Mouse (Mus musculus) intestine, embryonic 15.5 days (tissue): ENCODE measurements around the gene Rpl10-ps3. TPM values are rescaled to one million over a fixed set of nuclear protein-coding genes. Genes with fewer than 3 reads are reported as not detected.

Source experiments
- ATAC-seq: fragments of 200-750 bp; cut with Nextera tagmentation; 2 replicates; pipeline ENCODE4 v1.8.0; 2017; ENCODE audit warnings: moderate TSS enrichment, moderate library complexity
- H3K27ac ChIP-seq: fragments of 300-500 bp; sonication (generic); 2 replicates; pipeline ENCODE4 v1.5.1; 2015; ENCODE audit warnings: mild to moderate bottlenecking, inconsistent platforms
- H3K27me3 ChIP-seq: fragments of 300-500 bp; sonication (generic); replicated peaks from 2 replicates; pipeline ENCODE4 v1.6.1; 2015; ENCODE audit warnings: inconsistent platforms
- H3K36me3 ChIP-seq: fragments of 300-500 bp; sonication (generic); 2 replicates; pipeline ENCODE4 v1.6.1; 2015; ENCODE audit warnings: inconsistent platforms
- H3K4me1 ChIP-seq: fragments of 300-500 bp; sonication (generic); replicated peaks from 2 replicates; pipeline ENCODE4 v1.6.1; 2015; ENCODE audit warnings: inconsistent platforms
- H3K4me2 ChIP-seq: fragments of 300-500 bp; sonication (generic); replicated peaks from 2 replicates; pipeline ENCODE4 v1.6.1; 2015; ENCODE audit warnings: mild to moderate bottlenecking, inconsistent platforms
- H3K4me3 ChIP-seq: fragments of 300-500 bp; sonication (generic); replicated peaks from 2 replicates; pipeline ENCODE4 v1.5.1; 2015; ENCODE audit warnings: inconsistent platforms
- H3K9ac ChIP-seq: fragments of 300-500 bp; sonication (generic); 2 replicates; pipeline ENCODE4 v1.6.1; 2015; ENCODE audit warnings: inconsistent platforms
- H3K9me3 ChIP-seq: fragments of 300-500 bp; sonication (generic); 2 replicates; pipeline ENCODE4 v1.6.1; 2016; ENCODE audit warnings: inconsistent platforms
- WGBS: fragments of 180-500 bp; shearing (Covaris S2); methylation state at CpG from one replicate; pipeline ENCODE4 v1.1.7; 2015; 5-methylcytosine and 5-hydroxymethylcytosine counted together
- polyA plus RNA-seq: library from polyadenylated mRNA; unstranded; fragments of >200 nt; fragmentation: Nextera tagmentation; extraction: Ambion mirVana; gene quantifications from 2 replicates; pipeline ENCODE4 v1.2.1, GENCODE M21; 2015

Rpl10-ps3 gene
- polyA plus RNA-seq = 292 and 375 TPM in 2 replicates

DNA sequence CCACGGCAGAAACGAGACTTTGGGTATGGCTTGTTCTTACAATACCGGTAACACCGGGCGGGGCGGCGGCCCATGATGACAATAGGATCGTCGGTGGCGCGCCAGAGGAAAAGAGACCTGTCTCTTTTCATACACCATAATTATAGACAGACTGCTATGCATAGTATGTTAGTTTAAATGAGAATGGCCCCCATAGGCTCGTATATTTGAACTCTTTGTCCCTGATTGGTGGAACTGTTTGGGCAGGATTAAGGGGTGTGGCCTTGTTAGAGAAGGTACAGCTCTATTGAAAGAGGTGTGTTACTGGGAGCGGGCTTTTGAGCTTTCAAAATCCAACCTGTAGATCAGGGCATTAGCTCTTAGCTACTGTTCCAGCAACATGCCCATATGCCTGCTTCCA is at the start of gene Rpl10-ps3:
Gene Rpl10-ps3, minus strand, starts transcription at position 101 of the 400 bp plus-strand sequence.
- Histone ChIP-seq H3K27ac (no peak within 1 kb of the TSS), H3K4me2 (no peak within 1 kb of the TSS), H3K4me1 (no peaks in the 10 kb centered on the region), H3K9ac (no peak within 1 kb of the TSS), H3K4me3 (no peak within 1 kb of the TSS), H3K27me3 (no peaks in the 10 kb centered on the region), H3K36me3 (no peaks in the 10 kb centered on the region), H3K9me3 (no peaks in the 10 kb centered on the region)
- no peak for ATAC-seq
- whole genome bisulfite sequencing = 95% methylated on average over 10 of the region's 13 CpGs

DNA sequence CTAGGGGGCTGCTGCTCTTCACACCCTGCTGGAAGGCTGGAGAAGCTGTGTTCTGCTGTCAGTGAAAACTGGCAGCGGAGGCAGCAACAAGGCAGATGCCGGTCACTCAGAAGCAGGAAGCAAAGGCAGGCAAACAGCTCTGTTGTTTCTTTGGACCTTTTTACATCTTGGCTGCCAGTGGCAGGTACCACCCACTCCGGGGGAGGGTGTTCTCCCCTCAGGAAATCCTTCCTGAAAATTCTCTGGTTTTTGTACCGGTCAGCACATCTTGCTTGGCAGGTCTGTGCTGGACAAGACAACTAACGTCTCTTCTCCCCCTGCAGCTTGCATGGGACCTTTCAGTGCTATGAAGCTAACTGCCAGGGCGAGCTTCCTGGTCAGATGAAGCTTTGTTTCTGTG is 30.8 kb upstream of the Rpl10-ps3 start:
- H3K4me1 ChIP-seq = no peaks in the 10 kb centered on the region
- ATAC-seq = no peak
- no peaks in the 10 kb centered on the region for H3K36me3 ChIP-seq
- no peak overlapping the region for H3K4me2 ChIP-seq
- H3K9ac ChIP-seq = no peak overlapping the region
- no peak overlapping the region for H3K27ac ChIP-seq
- no peaks in the 10 kb centered on the region for H3K9me3 ChIP-seq
- 52% methylated on average over 6 of the region's 6 CpGs for WGBS
- H3K4me3 ChIP-seq = no peak overlapping the region
- H3K27me3 ChIP-seq = no peaks in the 10 kb centered on the region

DNA sequence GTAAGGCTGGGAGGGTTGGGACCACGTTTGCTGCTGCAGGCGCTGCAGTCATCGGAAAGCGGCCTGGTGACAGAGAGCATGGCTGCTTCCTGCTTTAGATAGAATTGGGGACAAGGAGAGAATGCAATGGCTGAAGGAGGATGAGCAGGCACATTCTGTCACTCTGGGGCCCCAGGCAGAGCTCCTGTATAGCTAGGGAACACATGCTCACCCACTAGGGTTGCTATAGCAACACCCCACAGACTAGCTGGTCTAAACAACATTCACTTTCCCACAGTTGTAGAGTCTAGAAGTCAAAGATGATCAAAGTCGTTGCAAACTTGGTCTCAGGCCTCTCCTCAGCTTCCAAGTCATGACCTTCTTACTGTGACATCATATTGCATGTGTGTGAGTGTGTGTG is 29.9 kb upstream of the Rpl10-ps3 start:
- Histone ChIP-seq H3K4me3 (no peak overlapping the region), H3K4me1 (no peaks in the 10 kb centered on the region), H3K9ac (no peak overlapping the region), H3K4me2 (no peak overlapping the region), H3K27me3 (no peaks in the 10 kb centered on the region), H3K9me3 (no peaks in the 10 kb centered on the region), H3K27ac (no peak overlapping the region), H3K36me3 (no peaks in the 10 kb centered on the region)
- 71% methylated on average over 5 of the region's 5 CpGs for WGBS
- no peak for ATAC-seq

DNA sequence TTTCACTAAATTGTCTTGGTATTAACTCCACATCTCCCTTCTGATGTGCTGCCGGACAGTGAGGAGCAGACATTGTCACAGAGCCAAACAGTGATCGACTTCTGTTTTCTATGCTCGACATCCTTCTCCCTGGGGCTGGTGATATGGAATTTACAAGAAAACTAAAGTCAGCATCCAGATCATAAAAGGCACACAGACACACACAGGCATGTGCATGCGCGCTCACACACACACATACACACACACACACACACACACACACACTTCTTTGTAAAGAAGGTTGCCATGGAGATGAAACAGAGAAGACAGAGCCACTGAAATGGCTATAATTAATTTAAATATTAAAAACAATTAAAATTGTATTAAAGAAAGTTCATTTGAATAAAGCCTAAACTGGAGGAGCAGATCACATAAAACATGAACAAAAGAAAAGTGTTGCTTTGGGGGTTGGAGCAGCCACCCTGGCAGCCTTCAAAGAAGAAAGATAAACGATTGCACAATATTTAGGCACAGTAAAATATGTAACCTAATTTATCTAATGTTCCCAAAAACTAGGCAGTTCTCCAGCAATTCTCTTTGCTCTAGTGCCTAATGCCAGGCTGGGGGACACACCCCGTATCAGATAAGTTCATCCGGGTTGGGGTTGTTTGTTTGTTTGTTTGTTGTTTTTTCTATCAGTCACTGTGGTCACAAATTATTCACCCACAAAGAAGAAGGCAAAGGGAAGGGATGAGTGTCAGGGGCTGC is 24.0 kb upstream of the Rpl10-ps3 start:
- 80% methylated on average over 8 of the region's 8 CpGs for WGBS
- H3K27me3 ChIP-seq = no peaks in the 10 kb centered on the region
- H3K9me3 ChIP-seq = no peaks in the 10 kb centered on the region
- no peak overlapping the region for H3K9ac ChIP-seq
- no peak for ATAC-seq
- 0 out of 2 replicates have a peak, but pooled peaks cover 2% of the 10 kb centered on the region for H3K4me1 ChIP-seq
- no peak overlapping the region for H3K4me3 ChIP-seq
- H3K27ac ChIP-seq = no peak overlapping the region
- no peak overlapping the region for H3K4me2 ChIP-seq
- no peaks in the 10 kb centered on the region for H3K36me3 ChIP-seq

DNA sequence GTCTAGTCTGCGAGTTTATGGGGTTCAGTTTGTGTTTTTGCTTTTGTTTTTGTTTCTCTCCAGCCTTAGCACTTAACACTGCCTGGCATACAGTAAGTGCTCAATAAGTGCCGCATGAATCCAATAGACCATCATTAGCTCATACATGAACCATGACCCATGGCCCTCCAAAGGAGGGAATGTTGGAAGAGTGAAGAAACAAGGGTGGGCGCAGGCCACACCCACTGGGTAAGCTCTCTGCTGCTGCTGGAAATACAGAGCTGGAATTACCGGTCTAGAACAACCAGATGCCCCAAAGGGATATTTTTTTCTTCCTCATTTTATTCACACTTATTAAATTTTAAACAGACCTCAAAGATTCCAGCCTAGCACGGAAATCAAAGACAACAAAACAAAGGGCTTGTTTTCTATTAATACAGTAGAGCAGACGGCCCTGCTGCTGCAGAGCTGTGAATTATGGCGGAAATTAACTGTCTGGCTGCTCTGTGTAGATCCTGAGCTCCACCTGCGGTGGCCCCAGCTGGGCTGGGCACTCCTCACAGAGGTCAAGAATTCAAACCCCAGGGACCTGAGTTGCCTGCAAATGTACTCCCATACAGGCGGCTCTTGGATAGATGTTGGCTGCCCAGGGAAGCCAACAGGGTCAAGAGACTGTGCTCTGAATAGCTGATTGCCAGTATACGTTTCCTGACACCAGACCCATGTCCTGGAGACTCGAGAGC is 20.5 kb upstream of the Rpl10-ps3 start:
- Histone ChIP-seq H3K27ac (no peak overlapping the region), H3K27me3 (no peaks in the 10 kb centered on the region), H3K9ac (no peak overlapping the region), H3K4me1 (0 out of 2 replicates have a peak, but pooled peaks cover 2% of the 10 kb centered on the region), H3K36me3 (no peaks in the 10 kb centered on the region), H3K4me3 (no peak overlapping the region), H3K9me3 (no peaks in the 10 kb centered on the region), H3K4me2 (no peak overlapping the region)
- WGBS = 49% methylated on average over 11 of the region's 11 CpGs
- ATAC-seq = no peak

DNA sequence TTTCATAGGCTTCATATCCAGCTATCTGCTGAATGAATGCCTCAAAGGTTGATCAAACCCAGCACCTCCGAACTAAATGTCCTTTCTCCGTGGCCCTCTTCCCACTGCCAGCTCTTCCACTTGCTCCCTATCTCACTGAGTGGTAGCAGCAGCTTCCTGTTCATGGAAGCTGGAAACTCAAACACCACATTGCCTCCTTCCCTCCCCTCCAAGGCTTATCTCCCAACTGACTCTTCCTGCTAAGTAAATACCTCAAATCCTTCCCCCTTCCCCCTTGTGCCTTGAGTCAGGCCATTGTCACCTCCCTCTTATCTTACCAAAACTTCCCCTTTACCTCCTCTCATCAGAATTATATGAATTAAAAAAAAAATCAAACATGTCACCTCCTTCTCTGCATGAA is 19.2 kb upstream of the Rpl10-ps3 start:
- Histone ChIP-seq H3K27ac (no peak overlapping the region), H3K9me3 (no peaks in the 10 kb centered on the region), H3K4me2 (no peak overlapping the region), H3K27me3 (no peaks in the 10 kb centered on the region), H3K4me3 (no peak overlapping the region), H3K36me3 (no peaks in the 10 kb centered on the region), H3K4me1 (0 out of 2 replicates have a peak, but pooled peaks cover 2% of the 10 kb centered on the region), H3K9ac (no peak overlapping the region)
- ATAC-seq = no peak
- WGBS = 58% methylated on average over 2 of the region's 2 CpGs

DNA sequence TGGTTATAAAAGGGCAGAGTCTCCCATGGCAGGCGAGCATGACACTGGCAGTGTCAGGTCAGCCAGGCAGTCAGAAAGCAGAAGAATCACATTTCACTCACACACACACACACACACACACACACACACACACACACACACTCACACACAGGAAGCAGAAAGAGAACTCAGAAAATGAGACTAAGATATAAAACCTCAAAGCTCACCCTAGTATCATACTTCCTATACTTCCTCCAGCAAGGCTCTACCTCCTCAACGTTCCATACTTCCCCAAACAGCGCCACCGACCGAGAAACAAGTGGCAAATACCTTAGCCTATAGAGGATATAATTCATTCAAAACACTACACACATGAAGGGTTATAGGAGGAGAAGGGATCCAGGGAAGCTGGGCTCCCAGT is 18.5 kb upstream of the Rpl10-ps3 start:
- H3K36me3 ChIP-seq = no peaks in the 10 kb centered on the region
- H3K27ac ChIP-seq = no peak overlapping the region
- no peak overlapping the region for H3K4me3 ChIP-seq
- 0 out of 2 replicates have a peak, but pooled peaks cover 2% of the 10 kb centered on the region for H3K4me1 ChIP-seq
- no peak for ATAC-seq
- no peaks in the 10 kb centered on the region for H3K27me3 ChIP-seq
- no peak overlapping the region for H3K9ac ChIP-seq
- 77% methylated on average over 5 of the region's 5 CpGs for WGBS
- H3K9me3 ChIP-seq = no peaks in the 10 kb centered on the region
- H3K4me2 ChIP-seq = no peak overlapping the region

DNA sequence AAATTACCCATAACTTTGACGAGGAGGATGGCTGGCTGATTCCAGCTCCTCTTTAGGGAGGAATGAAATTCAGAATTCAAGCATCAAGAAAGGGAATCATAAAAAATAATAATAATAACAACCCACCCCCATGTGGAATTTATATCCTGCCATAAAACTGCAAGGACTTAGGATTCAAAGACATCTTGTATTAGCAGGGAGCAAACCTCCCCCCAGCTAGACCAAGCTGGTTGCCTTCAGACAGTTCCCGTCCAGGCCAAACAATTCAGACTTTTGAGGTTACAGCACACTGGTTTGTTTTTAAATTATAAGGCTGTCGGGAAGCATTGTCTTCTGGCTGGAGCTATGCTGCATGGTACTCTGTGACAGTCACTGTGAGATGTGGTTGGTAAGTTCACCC is 17.8 kb upstream of the Rpl10-ps3 start:
- WGBS = 39% methylated on average over 3 of the region's 3 CpGs
- Histone ChIP-seq H3K36me3 (no peaks in the 10 kb centered on the region), H3K27ac (no peak overlapping the region), H3K4me2 (no peak overlapping the region), H3K9ac (no peak overlapping the region), H3K4me1 (0 out of 2 replicates have a peak, but pooled peaks cover 2% of the 10 kb centered on the region), H3K9me3 (no peaks in the 10 kb centered on the region), H3K4me3 (no peak overlapping the region), H3K27me3 (no peaks in the 10 kb centered on the region)
- ATAC-seq = no peak

DNA sequence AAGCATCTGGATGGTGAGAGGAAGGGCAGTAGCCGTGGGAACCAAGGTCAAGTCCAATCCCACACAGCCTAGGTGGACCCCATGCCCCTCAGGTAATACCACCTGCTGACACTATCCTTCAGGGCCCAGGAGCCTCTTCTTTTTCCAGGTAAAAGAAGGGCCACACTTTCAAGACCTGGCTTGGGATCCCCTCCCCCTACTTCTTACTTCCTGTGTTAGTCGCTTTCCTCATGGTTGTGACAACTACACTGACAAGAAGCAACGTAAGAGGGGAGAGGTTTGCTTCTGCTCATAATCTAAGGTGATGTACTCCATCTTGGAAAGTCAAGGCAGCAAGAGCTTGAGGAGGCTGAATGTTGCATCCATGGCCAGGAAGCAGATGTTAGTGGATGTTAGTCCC is 15.6 kb upstream of the Rpl10-ps3 start:
- Histone ChIP-seq H3K4me2 (no peak overlapping the region), H3K9me3 (no peaks in the 10 kb centered on the region), H3K36me3 (no peaks in the 10 kb centered on the region), H3K27me3 (no peaks in the 10 kb centered on the region), H3K9ac (no peak overlapping the region), H3K4me3 (no peak overlapping the region), H3K4me1 (no peaks in the 10 kb centered on the region), H3K27ac (no peak overlapping the region)
- ATAC-seq = no peak
- WGBS = 64% methylated on average over 3 of the region's 3 CpGs

DNA sequence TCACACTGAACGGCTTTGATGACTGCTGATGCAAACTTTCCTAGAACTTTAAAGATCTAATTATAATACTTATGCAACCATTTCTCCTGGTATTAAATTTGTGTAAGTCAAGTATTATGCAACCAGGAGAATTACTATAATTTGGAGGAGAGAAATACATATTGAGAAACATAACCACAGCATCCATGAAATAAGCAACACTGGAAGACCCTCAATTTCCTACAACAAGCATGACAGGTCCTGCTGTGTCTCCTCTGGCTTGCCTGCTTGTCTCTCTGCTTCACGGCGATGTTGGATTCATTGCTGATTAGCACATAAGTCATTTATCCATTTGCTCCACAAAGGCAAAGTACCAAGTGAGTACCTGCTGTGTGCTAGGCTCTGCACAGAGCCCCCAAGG is 12.6 kb upstream of the Rpl10-ps3 start:
- 73% methylated on average over 3 of the region's 3 CpGs for WGBS
- Histone ChIP-seq H3K27me3 (no peaks in the 10 kb centered on the region), H3K9me3 (no peaks in the 10 kb centered on the region), H3K4me3 (no peak overlapping the region), H3K27ac (no peak overlapping the region), H3K4me2 (no peak overlapping the region), H3K9ac (no peak overlapping the region), H3K4me1 (no peaks in the 10 kb centered on the region), H3K36me3 (no peaks in the 10 kb centered on the region)
- ATAC-seq = no peak

DNA sequence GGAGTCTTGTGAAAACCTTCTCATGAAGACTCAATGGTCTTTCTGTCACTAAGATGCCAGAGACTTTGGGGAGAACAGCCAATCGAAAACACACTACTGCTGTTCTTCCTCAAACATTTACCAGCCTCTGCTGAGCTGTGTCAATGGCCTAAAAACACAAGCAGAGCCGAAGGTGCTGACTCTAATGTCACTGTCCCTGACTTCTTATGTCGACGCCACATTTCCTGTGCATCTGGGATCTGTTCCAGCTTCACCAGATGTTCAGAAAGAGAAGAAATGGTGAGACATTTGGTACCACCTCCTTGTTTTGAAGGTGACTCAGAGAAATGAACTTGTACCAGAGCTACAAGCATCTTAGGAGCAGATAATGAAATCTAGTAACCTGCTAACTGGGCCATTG is 7.0 kb upstream of the Rpl10-ps3 start:
- no peaks in the 10 kb centered on the region for H3K36me3 ChIP-seq
- no peak for ATAC-seq
- 51% methylated on average over 4 of the region's 4 CpGs for WGBS

DNA sequence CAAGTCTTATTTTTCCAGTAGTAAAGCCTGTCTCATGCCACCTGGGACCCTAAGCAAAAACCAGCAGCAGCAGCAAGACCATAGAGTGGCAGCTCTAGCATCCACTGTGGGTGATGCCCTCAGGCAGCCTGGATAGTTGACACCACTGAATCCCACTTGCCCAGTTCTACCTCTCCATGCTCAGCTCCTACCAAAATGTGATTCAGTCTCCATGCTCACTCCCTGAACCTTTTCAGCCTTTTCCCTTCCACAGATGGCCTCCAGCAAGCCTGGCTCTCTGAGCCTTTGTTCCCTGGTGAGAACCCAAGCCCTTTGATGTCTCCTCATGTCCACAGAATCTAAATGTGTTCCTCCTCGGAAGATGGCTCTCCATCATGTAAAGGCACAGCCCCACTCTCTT is 5.8 kb upstream of the Rpl10-ps3 start:
- no peak for ATAC-seq
- Histone ChIP-seq H3K9ac (no peak overlapping the region), H3K27me3 (no peaks in the 10 kb centered on the region), H3K9me3 (no peaks in the 10 kb centered on the region), H3K4me1 (no peaks in the 10 kb centered on the region), H3K4me3 (no peak overlapping the region), H3K27ac (no peak overlapping the region), H3K36me3 (no peaks in the 10 kb centered on the region), H3K4me2 (no peak overlapping the region)
- WGBS = 77% methylated on average over 1 of the region's 1 CpGs

More for the DNA sequence above, 7.0 kb upstream of the Rpl10-ps3 start:
- no peak overlapping the region for H3K4me3 ChIP-seq
- H3K27ac ChIP-seq = no peak overlapping the region
- H3K4me2 ChIP-seq = no peak overlapping the region
- no peak overlapping the region for H3K9ac ChIP-seq
- no peaks in the 10 kb centered on the region for H3K9me3 ChIP-seq
- H3K27me3 ChIP-seq = no peaks in the 10 kb centered on the region
- H3K4me1 ChIP-seq = no peaks in the 10 kb centered on the region

DNA sequence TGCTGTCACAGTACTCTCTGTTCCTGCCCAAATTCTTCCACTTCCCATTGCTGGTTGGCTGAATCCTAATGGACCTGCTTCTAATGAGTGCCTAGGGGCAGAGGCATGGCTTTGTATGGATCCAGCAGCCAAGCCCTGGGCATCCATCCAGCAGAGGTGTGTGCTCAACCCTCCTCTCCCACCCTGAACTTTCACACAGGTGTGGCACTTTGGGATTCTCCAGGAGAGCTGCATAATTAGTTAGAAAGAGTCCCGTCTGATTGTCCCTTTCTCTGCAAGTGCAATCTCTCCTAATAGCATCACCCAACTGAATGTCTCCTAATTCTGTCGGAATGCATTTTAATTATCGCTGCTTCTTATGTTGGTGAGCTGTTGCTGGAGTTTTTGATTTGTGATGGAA is 4.4 kb upstream of the Rpl10-ps3 start:
- Histone ChIP-seq H3K36me3 (no peaks in the 10 kb centered on the region), H3K9ac (no peak overlapping the region), H3K9me3 (no peaks in the 10 kb centered on the region), H3K4me2 (no peak overlapping the region), H3K4me3 (no peak overlapping the region), H3K27ac (no peak overlapping the region), H3K27me3 (no peaks in the 10 kb centered on the region), H3K4me1 (no peaks in the 10 kb centered on the region)
- WGBS = 79% methylated on average over 3 of the region's 3 CpGs
- no peak for ATAC-seq
